ENCODE assay signal across 19 mouse cellular contexts in genomic region chr8:115701001-115701400, GRCm38 (mm10). TPM values are rescaled to one million over a fixed set of nuclear protein-coding genes. Genes with fewer than 3 reads are reported as not detected.
A peak's percentile ranks its signal among the peaks of the same experiment; 100 is the strongest.
DNase-seq lines count a peak whose midpoint lies in the region; ATAC-seq and TF ChIP-seq lines count a peak whose summit lies in the region.
"Had no signal": no experiment of that assay in that cellular context is flagged by ENCODE, and none has a peak within 500 bp of the region (broad histone marks: within the 10 kb centered on the region; RNA-seq: fewer than 3 reads in every experiment).

No protein-coding gene starts in this region.

- no peak overlapping the region for H3K4me3 ChIP-seq in hindbrain, embryonic 16.5 days (ENCODE audit: low read length)
- no peak overlapping the region for H3K4me3 ChIP-seq in hindbrain, embryonic 12.5 days
- H3K4me3 ChIP-seq in liver, postnatal 0 days (ENCODE audit: low read depth, low read length) = no peak overlapping the region
- no peak overlapping the region for H3K4me3 ChIP-seq in neural tube, embryonic 13.5 days
- H3K4me3 ChIP-seq: forebrain, embryonic 13.5 days; limb, embryonic 10.5 days; liver, embryonic 13.5 days; midbrain, embryonic 12.5 days; myocyte had no signal

- 76% methylated on average over 5 of the region's 5 CpGs for WGBS in hindbrain, embryonic 16.5 days
- 78% methylated on average over 5 of the region's 5 CpGs for WGBS in hindbrain, embryonic 12.5 days
- 71% methylated on average over 5 of the region's 5 CpGs for WGBS in liver, postnatal 0 days (ENCODE audit: insufficient replicate concordance)
- 72% methylated on average over 5 of the region's 5 CpGs for WGBS in neural tube, embryonic 13.5 days

- no peaks in the 10 kb centered on the region for H3K36me3 ChIP-seq in hindbrain, embryonic 16.5 days (ENCODE audit: control insufficient read depth, insufficient read depth, low read length)
- H3K36me3 ChIP-seq in hindbrain, embryonic 12.5 days = no peaks in the 10 kb centered on the region
- no peaks in the 10 kb centered on the region for H3K36me3 ChIP-seq in liver, postnatal 0 days (replicated peaks; ENCODE audit: insufficient read depth, low read length)
- no peaks in the 10 kb centered on the region for H3K36me3 ChIP-seq in neural tube, embryonic 13.5 days
- H3K36me3 ChIP-seq: limb, embryonic 10.5 days; liver, embryonic 13.5 days; midbrain, embryonic 12.5 days had no signal

- no peak for ATAC-seq in hindbrain, embryonic 16.5 days
- ATAC-seq in hindbrain, embryonic 12.5 days (ENCODE audit: low FRiP score) = no peak
- no peak for ATAC-seq in liver, postnatal 0 days
- no peak for ATAC-seq in neural tube, embryonic 13.5 days (ENCODE audit: low read depth)
- ATAC-seq: forebrain, embryonic 13.5 days had no signal

- TF ChIP-seq EP300 in liver, postnatal 0 days (IDR thresholded peaks at IDR 0.05; ENCODE audit: low read depth) = no peak

- no peaks in the 10 kb centered on the region for H3K9me3 ChIP-seq in hindbrain, embryonic 16.5 days (ENCODE audit: control insufficient read depth, low read length)
- no peaks in the 10 kb centered on the region for H3K9me3 ChIP-seq in hindbrain, embryonic 12.5 days (replicated peaks)
- H3K9me3 ChIP-seq in liver, postnatal 0 days (ENCODE audit: low read length) = no peaks in the 10 kb centered on the region
- no peaks in the 10 kb centered on the region for H3K9me3 ChIP-seq in neural tube, embryonic 13.5 days
- H3K9me3 ChIP-seq: forebrain, embryonic 13.5 days; limb, embryonic 10.5 days; liver, embryonic 13.5 days; midbrain, embryonic 12.5 days had no signal

- H3K9ac ChIP-seq in hindbrain, embryonic 16.5 days (ENCODE audit: low read depth, low read length) = no peak overlapping the region
- no peak overlapping the region for H3K9ac ChIP-seq in hindbrain, embryonic 12.5 days
- H3K9ac ChIP-seq in liver, postnatal 0 days (replicated peaks) = no peak overlapping the region
- no peak overlapping the region for H3K9ac ChIP-seq in neural tube, embryonic 13.5 days
- H3K9ac ChIP-seq: forebrain, embryonic 13.5 days; liver, embryonic 13.5 days; midbrain, embryonic 12.5 days had no signal

- H3K27me3 ChIP-seq in hindbrain, embryonic 16.5 days (replicated peaks; ENCODE audit: control insufficient read depth, insufficient read depth, low read length) = no peaks in the 10 kb centered on the region
- H3K27me3 ChIP-seq in hindbrain, embryonic 12.5 days = 0 out of 2 replicates have a peak, but pooled peaks cover 3% of the 10 kb centered on the region
- H3K27me3 ChIP-seq in liver, postnatal 0 days (ENCODE audit: insufficient read depth, low read length) = peaks cover 6% of the 10 kb centered on the region
- H3K27me3 ChIP-seq in neural tube, embryonic 13.5 days = peaks cover 22% of the 10 kb centered on the region

- peak overlapping the region; percentile 12; the same call in 1 of the 2 replicates for H3K4me2 ChIP-seq in hindbrain, embryonic 16.5 days (ENCODE audit: low read length)
- no peak overlapping the region for H3K4me2 ChIP-seq in hindbrain, embryonic 12.5 days (replicated peaks)
- 0 out of 2 replicates have a peak overlapping the region, but pooled peaks have one; percentile 23 for H3K4me2 ChIP-seq in liver, postnatal 0 days (ENCODE audit: low read depth, low read length)
- peak overlapping the region; percentile 28 for H3K4me2 ChIP-seq in neural tube, embryonic 13.5 days
- H3K4me2 ChIP-seq: liver, embryonic 13.5 days; midbrain, embryonic 12.5 days had no signal

- DNase-seq in liver, postnatal 0 days = no peak
- DNase-seq in liver = no peak
- no peak for DNase-seq in neural tube, embryonic 10.5 days (ENCODE audit: extremely low spot score, low spot score)
- no peak for DNase-seq in testis, postnatal 14 days (ENCODE audit: low spot score)
- DNase-seq: adrenal gland, adult 2 months; cerebellum, adult 9-11 months; gastrocnemius, postnatal 25 days; kidney, adult 18-20 months; liver, embryonic 13.5 days; retina, postnatal 1 day; right cerebral cortex, postnatal 4 days; thymus, postnatal 36 days had no signal

- no peaks in the 10 kb centered on the region; the same call in 1 of the 2 replicates for H3K4me1 ChIP-seq in hindbrain, embryonic 16.5 days (ENCODE audit: control insufficient read depth, insufficient read depth, low read depth, low read length)
- H3K4me1 ChIP-seq in hindbrain, embryonic 12.5 days = peaks cover 9% of the 10 kb centered on the region
- H3K4me1 ChIP-seq in liver, postnatal 0 days (ENCODE audit: insufficient read depth) = no peaks in the 10 kb centered on the region
- H3K4me1 ChIP-seq in neural tube, embryonic 13.5 days (replicated peaks) = peaks cover 28% of the 10 kb centered on the region
- H3K4me1 ChIP-seq: liver, embryonic 13.5 days had no signal

- no peak overlapping the region for H3K27ac ChIP-seq in hindbrain, embryonic 16.5 days (ENCODE audit: low read depth, low read length)
- no peak overlapping the region for H3K27ac ChIP-seq in hindbrain, embryonic 12.5 days
- no peak overlapping the region for H3K27ac ChIP-seq in liver, postnatal 0 days (ENCODE audit: low read depth)
- no peak overlapping the region for H3K27ac ChIP-seq in neural tube, embryonic 13.5 days (replicated peaks)
- H3K27ac ChIP-seq: forebrain, embryonic 13.5 days; limb, embryonic 10.5 days; liver, embryonic 13.5 days; midbrain, embryonic 12.5 days had no signal

- no peak for TF ChIP-seq CTCF in liver, postnatal 0 days (IDR thresholded peaks at IDR 0.05; ENCODE audit: low read depth)

RNA-seq across cellular contexts. Expression of gene Maf, which starts 6.6 kb away (rescaled TPM):
- 10.0 and 10.4 TPM in 2 replicates for polyA plus RNA-seq in hindbrain, embryonic 16.5 days (2015; fragmentation: Nextera tagmentation; extraction: Ambion mirVana)
- 7.4 and 8.5 TPM in 2 replicates for polyA plus RNA-seq in hindbrain, embryonic 12.5 days (2016; fragmentation: Nextera tagmentation; extraction: Ambion mirVana)
- 5.9 and 6.0 TPM in 2 replicates for polyA plus RNA-seq in liver, postnatal 0 days (2015; fragmentation: Nextera tagmentation; extraction: Ambion mirVana)
- polyA plus RNA-seq in neural tube, embryonic 13.5 days (2015; fragmentation: Nextera tagmentation; extraction: Ambion mirVana) = 11.5 and 12.1 TPM in 2 replicates
